Mouse (Mus musculus): ENCODE measurements around the gene Arhgef18.

DNA sequence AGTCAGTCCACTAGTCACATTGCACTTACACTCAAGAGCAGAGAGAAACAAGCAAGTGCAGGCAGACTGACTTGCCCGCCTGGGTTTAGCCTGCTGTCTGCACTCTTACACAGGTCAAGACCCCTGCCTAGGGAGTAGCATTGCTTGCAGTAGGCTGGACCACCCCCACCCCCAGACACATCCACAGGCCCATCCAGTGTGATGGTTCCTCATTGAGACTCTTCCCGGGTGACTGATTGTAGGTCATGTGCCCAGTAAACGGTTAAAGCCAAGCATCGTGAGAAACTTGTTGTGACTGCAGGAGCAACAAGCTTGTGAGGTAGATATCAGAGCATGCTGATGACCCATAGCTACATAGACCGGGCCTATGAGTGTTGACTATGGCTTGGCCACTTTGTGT is 28.7 kb downstream of the Arhgef18 start:
- no peak for TF ChIP-seq CTCF (conservative IDR thresholded peaks at IDR 0.05; ENCODE audit: low read length)
- TF ChIP-seq NANOG (IDR thresholded peaks at IDR 0.05; ENCODE audit: borderline replicate concordance, low read length): peak; percentile 95

All from E14TG2a.4 (cell line).